Mouse (Mus musculus) urinary bladder, postnatal 14 days (tissue): ENCODE results near the gene Hira.
"Not testable (repeated sequence)": the region's sequence is repeated elsewhere in the genome, so short reads cannot be mapped to it uniquely, and the experiment has no call there.

ENCODE experiments used
- DNase-seq: peaks from one replicate; pipeline ENCODE4 v3.0.0; 2021; ENCODE audit warnings: low spot score

The Hira gene

GRCm38 (mm10) chr16:18921771-18922170, 44.9 kb downstream of the Hira start:
- no peak for DNase-seq

- DNase-seq, result no peak
Observed at GRCm38 (mm10) chr16:18927963-18928362, 51.1 kb downstream of the Hira start.

GRCm38 (mm10) chr16:18938321-18939082, 61.7 kb downstream of the Hira start:
- no peak for DNase-seq

GRCm38 (mm10) chr16:18943906-18944305, 67.1 kb downstream of the Hira start:
- DNase-seq, result no peak

- no peak for DNase-seq
Observed at GRCm38 (mm10) chr16:18948941-18949340, 72.1 kb downstream of the Hira start.

DNA sequence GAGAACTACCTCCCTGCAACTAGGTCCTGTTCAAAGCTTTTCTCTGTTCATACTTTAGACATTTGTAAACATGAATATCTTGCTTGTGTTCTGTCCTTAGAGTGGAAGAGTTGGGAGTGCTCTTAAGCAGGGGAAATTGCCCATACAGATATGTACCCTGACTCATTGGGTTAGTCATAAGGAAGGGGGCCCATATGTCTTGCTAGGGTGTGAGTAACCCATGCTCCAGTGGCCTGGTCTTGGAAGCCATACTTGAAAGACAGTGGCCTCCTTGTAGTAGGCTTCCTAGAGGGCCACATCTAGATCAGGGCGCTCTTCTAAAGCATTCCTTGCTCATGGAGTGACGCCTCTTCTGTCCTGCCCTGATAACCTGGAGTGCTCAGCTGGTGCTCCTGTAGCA, 73.5 kb downstream of the Hira start:
- no peak for DNase-seq

DNA sequence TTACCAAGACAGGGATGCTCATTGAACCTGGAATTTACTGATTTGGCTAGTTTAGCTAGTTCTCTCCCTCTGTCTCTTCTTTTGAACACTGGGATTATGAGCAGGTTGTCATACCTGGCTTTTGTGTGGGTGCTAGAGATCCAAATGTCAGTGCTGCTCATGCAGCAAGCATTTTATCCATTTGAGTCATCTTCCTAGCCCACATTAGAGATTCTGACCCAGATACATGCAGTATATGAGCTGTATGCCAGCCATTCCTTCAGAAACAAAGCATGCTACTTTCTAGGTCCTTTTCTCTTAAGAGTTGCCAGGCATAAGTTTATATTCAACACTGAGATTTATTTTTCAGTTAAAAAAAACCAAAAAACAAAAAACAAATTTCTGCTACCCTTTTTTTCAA, 76.0 kb downstream of the Hira start:
- no peak for DNase-seq

DNA sequence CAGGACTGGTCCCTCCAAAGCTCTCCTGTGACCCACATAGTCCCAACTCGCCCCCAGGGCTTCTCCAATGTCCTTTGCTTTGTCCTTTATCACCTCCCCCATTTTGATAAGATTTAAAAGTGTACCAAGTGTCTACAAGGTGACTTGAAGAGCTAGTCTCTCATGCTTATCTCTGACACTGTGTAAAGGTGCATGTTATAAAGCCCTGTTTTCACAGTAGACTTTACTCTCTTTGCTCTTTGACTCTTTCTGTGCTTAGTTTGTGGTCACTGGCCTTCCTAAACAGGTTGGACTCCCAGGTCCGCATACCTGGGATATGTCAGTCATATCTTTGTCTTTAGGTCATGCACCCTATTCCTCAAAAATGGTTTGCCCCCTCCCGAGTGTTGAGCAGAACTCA, 78.2 kb downstream of the Hira start:
- no peak for DNase-seq

DNA sequence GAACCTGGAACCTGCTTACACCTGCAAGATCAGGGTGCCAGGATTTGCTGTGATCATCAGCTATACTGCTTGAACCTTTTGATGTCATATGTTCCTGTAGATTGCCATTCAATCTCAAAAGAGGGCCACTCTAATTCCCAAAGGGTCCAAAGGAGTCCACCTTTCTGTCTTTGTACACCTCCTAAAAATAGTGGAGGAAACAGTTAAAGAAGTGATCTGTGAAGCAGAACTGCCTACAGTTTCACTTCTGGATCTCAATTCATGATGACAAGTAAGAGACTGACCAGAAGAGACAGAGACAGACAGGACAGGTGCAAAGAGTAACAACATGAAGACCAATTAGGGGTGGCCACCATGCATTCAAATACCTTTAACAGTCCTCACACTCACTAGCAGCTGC, 86.6 kb downstream of the Hira start:
- no peak for DNase-seq

DNA sequence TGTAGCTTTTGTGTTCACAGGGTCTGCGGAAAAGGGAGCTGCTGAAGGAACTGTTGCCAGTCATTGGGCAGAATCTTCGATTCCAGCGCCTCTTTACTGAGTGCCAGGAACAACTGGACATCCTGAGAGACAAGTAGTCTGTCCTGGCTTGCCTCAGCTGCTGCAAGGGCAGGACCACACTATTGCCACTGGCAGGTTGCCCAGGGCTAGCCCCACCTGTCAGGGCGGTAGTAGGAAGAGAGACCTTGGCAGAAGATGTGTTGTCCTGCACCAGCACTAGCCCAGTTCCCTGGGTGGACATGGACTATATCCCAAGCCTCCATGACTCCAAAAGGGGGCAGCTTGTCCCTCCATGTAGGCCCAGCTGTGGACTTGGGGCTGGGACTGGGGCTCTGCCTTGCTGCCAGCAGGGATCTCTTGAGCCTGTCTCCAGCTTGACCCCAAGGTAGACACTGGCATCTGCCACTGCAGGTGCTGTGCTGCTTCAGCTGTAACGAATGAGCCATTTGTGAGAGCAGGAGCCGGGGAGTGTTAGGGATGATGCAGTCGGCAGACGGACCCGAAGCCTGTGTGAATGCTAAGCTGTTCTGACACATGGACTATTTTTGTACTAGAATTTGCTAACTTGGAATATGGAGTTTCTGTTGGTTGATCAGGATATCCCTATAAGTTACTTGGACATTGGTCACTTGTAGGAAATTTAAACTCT, 92.7 kb downstream of the Hira start:
- DNase-seq, result no peak

DNA sequence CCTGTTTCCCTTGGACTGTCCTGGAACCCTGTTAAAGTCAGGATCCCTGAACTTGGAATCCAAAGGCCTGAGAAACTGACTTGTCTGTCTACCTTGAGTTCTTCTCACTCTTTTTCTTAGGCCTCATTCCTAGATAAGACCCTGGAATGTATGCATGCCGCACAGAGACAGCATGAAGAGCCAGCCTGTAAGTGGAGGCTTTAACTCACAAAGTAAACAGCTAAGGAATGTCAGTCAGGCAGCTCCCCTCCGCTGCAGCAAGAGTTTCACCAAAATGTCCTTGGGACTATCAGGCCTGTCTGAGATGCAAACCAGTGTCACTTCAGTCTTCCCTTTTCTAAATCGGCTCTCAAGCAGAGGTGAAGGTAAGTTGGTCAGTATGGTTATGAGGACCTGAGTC, 94.0 kb downstream of the Hira start:
- no peak for DNase-seq

- not testable (repeated sequence) for DNase-seq
Observed at GRCm38 (mm10) chr16:18975665-18976064, 98.8 kb downstream of the Hira start.

DNA sequence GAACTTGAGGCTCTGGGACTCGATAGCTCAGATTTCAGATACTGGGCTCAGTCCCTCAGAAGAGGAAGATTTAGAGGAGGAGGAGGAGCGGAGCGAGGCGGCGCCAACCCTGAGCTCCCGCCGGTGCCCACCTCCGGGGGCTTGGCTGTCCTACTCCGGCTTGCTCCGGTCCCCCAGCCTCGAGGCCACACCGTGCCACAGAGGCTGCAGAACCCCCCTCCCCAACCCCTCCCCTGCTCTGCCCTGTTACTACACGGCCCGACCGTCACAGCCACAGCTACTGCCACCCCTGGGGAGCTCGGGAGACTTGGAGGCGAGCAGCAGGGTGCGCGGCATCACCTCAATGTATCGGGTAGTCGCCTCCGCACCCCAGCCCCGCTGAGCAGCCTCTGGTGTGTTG, 99.5 kb downstream of the Hira start:
- no peak for DNase-seq

DNA sequence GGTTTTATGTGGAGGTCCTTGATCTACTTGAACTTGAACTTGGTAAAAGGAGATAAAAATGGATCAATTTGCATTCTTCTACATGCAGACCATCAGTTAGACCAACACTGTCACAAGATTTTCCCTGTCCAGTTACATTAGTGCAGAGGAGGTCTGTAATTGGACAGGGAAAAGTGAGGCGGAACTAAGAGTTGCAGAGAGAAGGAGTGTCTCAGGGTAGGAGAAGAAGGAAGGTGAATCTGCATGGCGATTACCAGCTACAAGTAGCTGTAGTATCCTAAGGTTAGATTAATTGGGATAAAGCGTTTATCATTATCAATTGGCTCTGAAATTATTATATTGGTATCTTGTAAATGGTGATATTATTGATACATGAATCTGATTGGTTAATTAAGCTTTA, 109.5 kb downstream of the Hira start:
- DNase-seq, result no peak

DNA sequence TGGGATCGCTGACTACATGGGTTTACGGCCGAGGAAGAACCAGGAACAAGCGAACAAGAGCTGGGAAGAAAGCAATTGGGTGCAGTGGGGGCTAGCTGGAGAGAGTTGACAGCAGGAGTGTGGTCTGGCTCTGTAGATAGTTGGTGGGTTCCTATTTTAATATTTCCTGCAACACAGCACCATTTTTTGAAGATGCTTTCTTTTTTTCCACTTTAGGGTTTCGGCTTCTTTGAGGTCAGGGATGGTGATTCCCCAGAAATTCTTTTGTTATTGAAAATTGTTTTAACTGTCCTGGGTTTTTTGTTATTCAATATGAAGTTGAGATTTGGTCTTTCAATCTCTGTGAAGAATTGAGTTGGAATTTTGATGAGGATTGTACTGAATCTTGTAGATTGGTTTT, 110.0 kb downstream of the Hira start:
- no peak for DNase-seq

GRCm38 (mm10) chr16:19002610-19003389, 126.0 kb downstream of the Hira start:
- DNase-seq, result not testable (repeated sequence)

DNA sequence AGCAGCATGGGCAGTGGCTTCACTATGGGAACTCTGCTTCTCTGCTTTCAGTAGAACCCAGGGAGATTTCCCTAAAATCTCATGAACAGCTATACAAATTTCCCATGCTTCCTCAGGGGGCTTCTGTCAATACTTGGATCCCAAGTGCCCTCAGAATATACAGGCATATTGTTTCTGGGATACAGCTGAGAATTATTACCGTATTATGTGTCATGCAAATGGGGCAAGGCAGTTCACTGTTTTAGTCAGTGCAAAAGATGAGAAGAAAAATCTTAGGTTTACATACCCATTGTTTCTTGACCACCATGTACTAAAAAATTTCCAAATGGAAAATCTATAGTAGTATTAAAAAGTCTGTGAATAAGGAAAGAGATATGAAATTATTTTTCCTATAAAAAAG, 126.9 kb downstream of the Hira start:
- DNase-seq, result no peak

GRCm38 (mm10) chr16:19005298-19005697, 128.5 kb downstream of the Hira start:
- DNase-seq, result no peak

- no peak for DNase-seq
Observed at GRCm38 (mm10) chr16:19006715-19007114, 129.9 kb downstream of the Hira start.

- not testable (repeated sequence) for DNase-seq
Observed at GRCm38 (mm10) chr16:19007186-19007591, 130.4 kb downstream of the Hira start.

GRCm38 (mm10) chr16:19010710-19011109, 133.9 kb downstream of the Hira start:
- DNase-seq, result no peak

- DNase-seq, result no peak
Observed at GRCm38 (mm10) chr16:19013550-19013949, 136.7 kb downstream of the Hira start.

DNA sequence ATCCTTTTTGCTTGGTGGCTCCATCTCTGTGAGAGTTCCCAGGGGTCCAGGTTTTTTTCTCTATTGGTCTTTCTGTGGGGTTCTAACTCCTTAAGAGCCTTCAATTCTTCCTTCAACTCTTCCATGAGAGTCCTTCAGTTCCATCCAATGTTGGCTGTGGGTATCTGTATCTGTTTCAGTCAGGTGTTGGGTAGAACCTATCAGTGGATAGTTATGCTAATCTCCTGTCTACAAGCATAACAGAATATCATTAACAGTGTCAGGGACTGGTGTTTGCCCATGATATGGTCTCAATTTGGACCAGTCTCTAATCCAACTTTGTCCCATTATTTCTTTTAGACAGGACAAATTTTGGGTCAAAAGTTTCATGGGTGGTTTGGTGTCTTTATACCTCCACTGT, 137.8 kb downstream of the Hira start:
- no peak for DNase-seq
